Mouse (Mus musculus) stomach, embryonic 15.5 days (tissue): ENCODE data around the gene Pigm. TPM values are rescaled to one million over a fixed set of nuclear protein-coding genes. Genes with fewer than 3 reads are reported as not detected.

Experiments used
- ATAC-seq: fragments of 200-750 bp; cut with Nextera tagmentation; 2 replicates; pipeline ENCODE4 v1.8.0; 2017; ENCODE audit warnings: low read depth, moderate number of reproducible peaks, moderate TSS enrichment; ENCODE audit not compliant: insufficient read depth, low FRiP score
- H3K27ac ChIP-seq: fragments of 300-500 bp; sonication (generic); 2 replicates; pipeline ENCODE4 v1.5.1; 2015; ENCODE audit warnings: mild to moderate bottlenecking, inconsistent platforms
- H3K27me3 ChIP-seq: fragments of 300-500 bp; sonication (generic); replicated peaks from 2 replicates; pipeline ENCODE4 v1.6.1; 2015; ENCODE audit warnings: inconsistent platforms
- H3K36me3 ChIP-seq: fragments of 300-500 bp; sonication (generic); 2 replicates; pipeline ENCODE4 v1.6.1; 2015; ENCODE audit warnings: inconsistent platforms
- H3K4me1 ChIP-seq: fragments of 300-500 bp; sonication (generic); 2 replicates; pipeline ENCODE4 v1.6.1; 2015; ENCODE audit warnings: inconsistent platforms
- H3K4me2 ChIP-seq: fragments of 300-500 bp; sonication (generic); 2 replicates; pipeline ENCODE4 v1.6.1; 2015; ENCODE audit warnings: mild to moderate bottlenecking, inconsistent platforms
- H3K4me3 ChIP-seq: fragments of 300-500 bp; sonication (generic); replicated peaks from 2 replicates; pipeline ENCODE4 v1.5.1; 2015; ENCODE audit warnings: inconsistent platforms
- H3K9ac ChIP-seq: fragments of 300-500 bp; sonication (generic); 2 replicates; pipeline ENCODE4 v1.6.1; 2015; ENCODE audit warnings: inconsistent platforms
- H3K9me3 ChIP-seq: fragments of 300-500 bp; sonication (generic); 2 replicates; pipeline ENCODE4 v1.6.1; 2016; ENCODE audit warnings: inconsistent platforms
- WGBS: fragments of 180-500 bp; shearing (Covaris S2); methylation state at CpG from one replicate; pipeline ENCODE4 v1.1.7; 2015; 5-methylcytosine and 5-hydroxymethylcytosine counted together
- polyA plus RNA-seq: library from polyadenylated mRNA; unstranded; fragments of >200 nt; fragmentation: Nextera tagmentation; extraction: Ambion mirVana; gene quantifications from 2 replicates; pipeline ENCODE4 v1.2.1, GENCODE M21; 2015

The Pigm gene
- polyA plus RNA-seq = 6.1 and 6.7 TPM in 2 replicates

- Histone ChIP-seq H3K9me3 (no peaks in the 10 kb centered on the region), H3K27ac (peak within 1 kb of the TSS; percentile 87), H3K27me3 (no peaks in the 10 kb centered on the region), H3K36me3 (0 out of 2 replicates have a peak, but pooled peaks cover 3% of the 10 kb centered on the region), H3K9ac (peak within 1 kb of the TSS; percentile 76), H3K4me1 (peaks cover 13% of the 10 kb centered on the region), H3K4me3 (peak within 1 kb of the TSS; percentile 88), H3K4me2 (peak within 1 kb of the TSS; percentile 95)
- under 1% methylated on average over 39 of the region's 39 CpGs for WGBS
- ATAC-seq = peak; percentile 99
Observed at GRCm38 (mm10) chr1:172376198-172376667, at the start of gene Pigm. Gene Pigm, plus strand, starts transcription at chr1:172376546.

- Histone ChIP-seq H3K27me3 (peaks cover 55% of the 10 kb centered on the region), H3K9ac (no peak overlapping the region; the same call in 1 of the 2 replicates), H3K4me2 (peak overlapping the region; percentile 89), H3K27ac (no peak overlapping the region), H3K4me1 (peaks cover 8% of the 10 kb centered on the region), H3K4me3 (peak overlapping the region; percentile 43), H3K36me3 (no peaks in the 10 kb centered on the region), H3K9me3 (no peaks in the 10 kb centered on the region)
- ATAC-seq = no peak
- 55% methylated on average over 11 of the region's 11 CpGs for WGBS
Observed at GRCm38 (mm10) chr1:172326684-172327083, 49.7 kb upstream of the Pigm start.

DNA sequence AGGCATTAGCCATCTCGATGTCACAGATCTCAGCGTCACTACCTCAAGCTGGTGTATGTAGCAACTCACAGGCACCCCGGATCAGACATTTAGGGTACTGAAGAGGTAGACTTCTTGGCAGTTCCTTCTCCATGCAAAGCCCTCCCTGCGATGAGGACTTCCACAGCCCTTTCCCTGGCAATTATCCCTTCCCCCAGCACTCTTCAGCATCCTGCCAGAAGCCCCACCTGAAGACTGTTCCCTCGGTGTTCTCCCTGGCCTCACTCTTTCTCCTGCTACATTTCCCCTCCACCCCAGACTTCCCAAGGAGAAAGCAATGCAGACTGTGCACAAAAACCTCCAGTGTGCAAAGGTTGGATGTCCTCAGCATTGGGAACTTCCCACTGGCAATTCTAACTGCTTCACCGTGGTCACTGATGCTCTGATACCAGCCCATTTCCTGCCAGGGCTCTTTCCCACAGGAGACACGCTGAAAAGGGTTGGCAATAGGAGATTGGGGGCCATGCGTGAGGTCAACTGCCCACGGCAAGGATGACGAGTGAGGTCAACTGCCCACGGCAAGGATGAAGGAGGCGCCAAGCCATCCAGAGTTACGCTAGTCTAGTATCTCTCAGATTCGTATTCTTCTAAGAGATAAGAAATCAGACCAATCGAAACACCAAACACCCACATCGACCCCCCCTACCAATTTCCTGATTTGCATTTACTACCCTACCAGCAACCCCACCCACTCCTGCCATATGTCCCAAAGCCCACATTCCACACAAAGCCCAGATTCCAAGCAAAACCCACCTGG is 48.9 kb upstream of the Pigm start:
- ATAC-seq = no peak
- WGBS = 80% methylated on average over 16 of the region's 16 CpGs
- Histone ChIP-seq H3K4me1 (peaks cover 8% of the 10 kb centered on the region), H3K27ac (no peak overlapping the region), H3K9me3 (no peaks in the 10 kb centered on the region), H3K9ac (no peak overlapping the region), H3K4me3 (no peak overlapping the region), H3K36me3 (no peaks in the 10 kb centered on the region), H3K27me3 (peaks cover 55% of the 10 kb centered on the region), H3K4me2 (no peak overlapping the region)

- H3K4me1 ChIP-seq = peaks cover 8% of the 10 kb centered on the region
- no peaks in the 10 kb centered on the region for H3K9me3 ChIP-seq
- no peaks in the 10 kb centered on the region for H3K36me3 ChIP-seq
- no peak overlapping the region for H3K4me3 ChIP-seq
- peaks cover 55% of the 10 kb centered on the region for H3K27me3 ChIP-seq
- no peak for ATAC-seq
- no peak overlapping the region for H3K4me2 ChIP-seq
- no peak overlapping the region for H3K9ac ChIP-seq
- WGBS = 72% methylated on average over 3 of the region's 3 CpGs
- no peak overlapping the region for H3K27ac ChIP-seq
Observed at GRCm38 (mm10) chr1:172328041-172328440, 48.3 kb upstream of the Pigm start.

DNA sequence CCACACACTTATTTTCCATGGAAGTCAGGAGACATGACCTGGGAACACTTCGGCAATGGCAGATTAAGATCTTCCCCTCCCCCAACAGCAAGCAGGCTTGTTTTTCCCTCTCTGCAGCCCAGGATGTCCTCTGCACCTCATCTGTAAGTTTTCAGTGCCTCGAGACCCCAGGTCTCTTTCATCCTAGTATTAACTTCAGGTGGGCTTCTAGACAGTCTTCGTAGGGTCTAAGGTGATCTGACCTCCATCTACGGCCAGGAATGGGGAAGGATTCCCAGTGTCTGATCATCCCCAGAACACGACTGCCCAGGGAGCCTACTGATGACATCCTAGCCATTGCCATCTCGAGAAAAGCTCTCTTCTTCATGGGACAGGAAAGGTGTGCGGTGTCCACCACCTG is 47.9 kb upstream of the Pigm start:
- no peak overlapping the region for H3K4me2 ChIP-seq
- no peak for ATAC-seq
- 72% methylated on average over 7 of the region's 7 CpGs for WGBS
- H3K9ac ChIP-seq = no peak overlapping the region
- H3K27me3 ChIP-seq = peaks cover 55% of the 10 kb centered on the region
- H3K27ac ChIP-seq = no peak overlapping the region
- no peaks in the 10 kb centered on the region for H3K36me3 ChIP-seq
- peaks cover 8% of the 10 kb centered on the region for H3K4me1 ChIP-seq
- no peaks in the 10 kb centered on the region for H3K9me3 ChIP-seq
- H3K4me3 ChIP-seq = no peak overlapping the region

- H3K27me3 ChIP-seq = peaks cover 55% of the 10 kb centered on the region
- H3K36me3 ChIP-seq = no peaks in the 10 kb centered on the region
- H3K4me1 ChIP-seq = peaks cover 8% of the 10 kb centered on the region
- no peak for ATAC-seq
- WGBS = 30% methylated on average over 9 of the region's 9 CpGs
- no peaks in the 10 kb centered on the region for H3K9me3 ChIP-seq
- no peak within 1 kb of the TSS for H3K4me3 ChIP-seq
- H3K27ac ChIP-seq = no peak within 1 kb of the TSS
- no peak within 1 kb of the TSS for H3K9ac ChIP-seq
- no peak within 1 kb of the TSS for H3K4me2 ChIP-seq
Observed at GRCm38 (mm10) chr1:172329131-172329530, 47.2 kb upstream of the Pigm start, which contains the start of gene Kcnj9. Gene Kcnj9, minus strand, starts transcription at chr1:172329318.

DNA sequence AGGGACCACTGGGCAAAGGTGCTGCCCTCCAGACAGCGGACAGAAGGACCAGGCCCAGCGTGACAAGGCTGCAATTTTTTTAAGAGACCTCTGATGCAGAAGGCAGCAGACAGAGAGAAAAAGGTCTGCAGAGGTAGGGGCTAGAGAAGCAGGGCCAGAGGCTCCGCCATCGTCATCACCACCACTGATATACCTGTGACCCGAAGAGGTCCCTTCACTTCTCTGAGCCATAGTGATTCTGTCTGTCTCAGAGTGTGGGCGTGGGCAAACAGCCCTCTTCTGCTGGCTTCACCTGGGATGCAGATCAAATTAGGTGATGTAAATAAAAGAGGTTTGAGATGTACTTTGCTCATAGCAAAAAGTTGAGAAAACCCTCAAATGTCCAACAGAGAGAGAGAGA is 46.7 kb upstream of the Pigm start:
- Histone ChIP-seq H3K27ac (no peak overlapping the region), H3K9me3 (no peaks in the 10 kb centered on the region), H3K4me3 (no peak overlapping the region), H3K4me2 (no peak overlapping the region), H3K9ac (no peak overlapping the region), H3K4me1 (peaks cover 8% of the 10 kb centered on the region), H3K36me3 (no peaks in the 10 kb centered on the region), H3K27me3 (peaks cover 55% of the 10 kb centered on the region)
- 71% methylated on average over 6 of the region's 6 CpGs for WGBS
- no peak for ATAC-seq

DNA sequence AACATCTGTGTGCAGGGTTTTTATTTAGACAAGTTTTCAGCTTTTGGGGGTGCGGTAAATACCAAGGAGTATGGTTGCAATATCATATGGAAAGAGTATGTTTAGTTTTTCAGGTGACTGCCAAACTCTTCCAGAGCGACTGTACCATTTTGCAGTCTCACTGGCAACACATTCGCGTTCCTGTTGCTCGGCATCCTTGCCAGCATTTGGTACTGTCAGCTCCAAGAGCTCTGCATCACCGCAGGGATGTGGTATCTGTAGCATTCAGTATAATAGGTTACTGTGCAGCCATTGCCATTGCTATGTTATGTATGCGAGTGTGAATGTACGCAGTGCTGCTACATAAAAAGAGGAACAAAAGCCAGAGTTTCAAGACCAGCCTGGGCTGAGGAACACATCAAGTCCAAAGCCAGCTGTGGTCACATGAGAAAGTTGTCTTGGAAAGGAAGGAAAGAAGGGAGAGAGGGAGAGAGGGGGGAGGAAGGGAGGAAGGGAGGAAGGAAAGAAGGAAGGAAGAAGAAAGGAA is 44.9 kb upstream of the Pigm start:
- Histone ChIP-seq H3K4me1 (0 out of 2 replicates have a peak, but pooled peaks cover under 1% of the 10 kb centered on the region), H3K27ac (no peak overlapping the region), H3K9ac (no peak overlapping the region; the same call in 1 of the 2 replicates), H3K4me2 (no peak overlapping the region), H3K36me3 (no peaks in the 10 kb centered on the region), H3K9me3 (no peaks in the 10 kb centered on the region), H3K27me3 (peaks cover 38% of the 10 kb centered on the region), H3K4me3 (no peak overlapping the region)
- no peak for ATAC-seq
- 74% methylated on average over 8 of the region's 8 CpGs for WGBS

GRCm38 (mm10) chr1:172332925-172333324 is 43.4 kb upstream of the Pigm start:
- 68% methylated on average over 2 of the region's 2 CpGs for WGBS
- Histone ChIP-seq H3K27ac (no peak overlapping the region), H3K36me3 (no peaks in the 10 kb centered on the region), H3K4me1 (no peaks in the 10 kb centered on the region), H3K4me2 (no peak overlapping the region), H3K9me3 (no peaks in the 10 kb centered on the region), H3K27me3 (peaks cover 27% of the 10 kb centered on the region), H3K9ac (no peak overlapping the region), H3K4me3 (no peak overlapping the region)
- ATAC-seq = no peak

DNA sequence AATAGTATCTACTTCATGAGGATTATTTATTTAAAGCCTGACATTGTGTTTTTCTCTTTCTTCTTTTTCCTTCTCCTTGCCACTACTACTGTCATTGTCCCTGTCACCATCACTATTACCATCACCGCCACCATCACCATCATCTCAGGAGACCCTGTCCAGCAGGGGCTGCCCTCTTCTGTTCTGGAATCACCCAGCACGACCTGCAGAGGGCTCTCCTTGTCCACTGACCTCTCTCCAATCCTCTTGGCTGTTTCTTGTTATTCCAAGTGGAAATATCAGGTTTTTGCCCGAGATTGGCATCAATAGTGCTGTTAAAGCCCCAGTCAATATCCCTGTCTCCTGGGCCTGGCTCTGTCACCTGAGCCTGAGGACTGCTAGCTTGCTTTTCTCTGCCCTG is 42.8 kb upstream of the Pigm start:
- no peak overlapping the region for H3K4me2 ChIP-seq
- no peak for ATAC-seq
- no peak overlapping the region for H3K9ac ChIP-seq
- H3K27ac ChIP-seq = no peak overlapping the region
- no peaks in the 10 kb centered on the region for H3K9me3 ChIP-seq
- H3K36me3 ChIP-seq = no peaks in the 10 kb centered on the region
- H3K27me3 ChIP-seq = peaks cover 23% of the 10 kb centered on the region
- 16% methylated on average over 3 of the region's 3 CpGs for WGBS
- H3K4me1 ChIP-seq = no peaks in the 10 kb centered on the region
- no peak overlapping the region for H3K4me3 ChIP-seq

GRCm38 (mm10) chr1:172335804-172336203 is 40.5 kb upstream of the Pigm start:
- peaks cover 5% of the 10 kb centered on the region; the same call in 1 of the 2 replicates for H3K4me1 ChIP-seq
- peaks cover 16% of the 10 kb centered on the region for H3K27me3 ChIP-seq
- no peaks in the 10 kb centered on the region for H3K9me3 ChIP-seq
- H3K4me2 ChIP-seq = no peak overlapping the region
- ATAC-seq = no peak
- no peak overlapping the region for H3K9ac ChIP-seq
- H3K4me3 ChIP-seq = no peak overlapping the region
- 70% methylated on average over 15 of the region's 15 CpGs for WGBS
- H3K36me3 ChIP-seq = no peaks in the 10 kb centered on the region
- no peak overlapping the region for H3K27ac ChIP-seq

- no peak for ATAC-seq
- Histone ChIP-seq H3K9ac (no peak overlapping the region), H3K27ac (no peak overlapping the region), H3K9me3 (no peaks in the 10 kb centered on the region), H3K36me3 (no peaks in the 10 kb centered on the region), H3K4me2 (no peak overlapping the region), H3K4me1 (peaks cover 10% of the 10 kb centered on the region), H3K27me3 (peaks cover 34% of the 10 kb centered on the region), H3K4me3 (no peak overlapping the region)
- WGBS = 40% methylated on average over 2 of the region's 2 CpGs
Observed at GRCm38 (mm10) chr1:172337411-172338185, 38.7 kb upstream of the Pigm start.
